Mouse (Mus musculus): ENCODE results near the gene Nol10.

The Nol10 gene

GRCm38 (mm10) chr12:17348048-17349036 lies at the start of gene Nol10:
Nol10 (plus strand) TSS chr12:17348458.
- DNase-seq (ENCODE audit: low read depth, low spot score), result peak; percentile 80

- no peak for DNase-seq (ENCODE audit: low read depth, low spot score)
Measured at GRCm38 (mm10) chr12:17299902-17300301, 48.4 kb upstream of the Nol10 start.

- DNase-seq (ENCODE audit: low read depth, low spot score), result no peak
Measured at GRCm38 (mm10) chr12:17305445-17305844, 42.8 kb upstream of the Nol10 start.

- no peak for DNase-seq (ENCODE audit: low read depth, low spot score)
Measured at GRCm38 (mm10) chr12:17308246-17308645, 40.0 kb upstream of the Nol10 start.

- no peak for DNase-seq (ENCODE audit: low read depth, low spot score)
Measured at GRCm38 (mm10) chr12:17310852-17311839, 37.1 kb upstream of the Nol10 start.

- no peak for DNase-seq (ENCODE audit: low read depth, low spot score)
Measured at GRCm38 (mm10) chr12:17316096-17316495, 32.2 kb upstream of the Nol10 start.

GRCm38 (mm10) chr12:17317970-17318369 lies 30.3 kb upstream of the Nol10 start:
- no peak for DNase-seq (ENCODE audit: low read depth, low spot score)

- no peak for DNase-seq (ENCODE audit: low read depth, low spot score)
Measured at GRCm38 (mm10) chr12:17318453-17318852, 29.8 kb upstream of the Nol10 start.

GRCm38 (mm10) chr12:17324549-17325470 lies 23.4 kb upstream of the Nol10 start:
- no peak for DNase-seq (ENCODE audit: low read depth, low spot score)

- DNase-seq (ENCODE audit: low read depth, low spot score), result no peak
Measured at GRCm38 (mm10) chr12:17329259-17329658, 19.0 kb upstream of the Nol10 start, which contains the start of gene Atp6v1c2. Atp6v1c2 (minus strand) TSS chr12:17329359.

- no peak for DNase-seq (ENCODE audit: low read depth, low spot score)
Measured at GRCm38 (mm10) chr12:17333459-17333858, 14.8 kb upstream of the Nol10 start.

- DNase-seq (ENCODE audit: low read depth, low spot score), result no peak
Measured at GRCm38 (mm10) chr12:17338338-17338737, 9.9 kb upstream of the Nol10 start.

GRCm38 (mm10) chr12:17339114-17339905 lies 8.9 kb upstream of the Nol10 start:
- DNase-seq (ENCODE audit: low read depth, low spot score), result no peak

- DNase-seq (ENCODE audit: low read depth, low spot score), result peak; percentile 12
Measured at GRCm38 (mm10) chr12:17347327-17348047, 771 bp upstream of the Nol10 start.

- no peak for DNase-seq (ENCODE audit: low read depth, low spot score)
Measured at GRCm38 (mm10) chr12:17350106-17350505, 1.8 kb downstream of the Nol10 start.

- no peak for DNase-seq (ENCODE audit: low read depth, low spot score)
Measured at GRCm38 (mm10) chr12:17356853-17357252, 8.6 kb downstream of the Nol10 start.

- no peak for DNase-seq (ENCODE audit: low read depth, low spot score)
Measured at GRCm38 (mm10) chr12:17357795-17358194, 9.5 kb downstream of the Nol10 start.

GRCm38 (mm10) chr12:17358981-17359380 lies 10.7 kb downstream of the Nol10 start:
- DNase-seq (ENCODE audit: low read depth, low spot score), result no peak

- DNase-seq (ENCODE audit: low read depth, low spot score), result no peak
Measured at GRCm38 (mm10) chr12:17360104-17360503, 11.8 kb downstream of the Nol10 start.

All from c-Kit-negative CD71-positive TER-119-positive erythroid progenitor cells, embryonic 14.5 days (primary cell).